Mouse (Mus musculus): ENCODE data around the gene Gm49355. TPM values are rescaled to one million over a fixed set of nuclear protein-coding genes. Genes with fewer than 3 reads are reported as not detected.

Gene Gm49355
- polyA plus RNA-seq (2014; fragmentation: Illumina TruSeq; extraction: RNeasy Lipid Tissue Mini Kit (QIAGEN cat#74804); ENCODE audit: low replicate concordance) = 0.22 TPM

GRCm38 (mm10) chr14:12283641-12284040, at the start of gene Gm49355:
TSS of gene Gm49355 (plus strand) at chr14:12283976.

DNA sequence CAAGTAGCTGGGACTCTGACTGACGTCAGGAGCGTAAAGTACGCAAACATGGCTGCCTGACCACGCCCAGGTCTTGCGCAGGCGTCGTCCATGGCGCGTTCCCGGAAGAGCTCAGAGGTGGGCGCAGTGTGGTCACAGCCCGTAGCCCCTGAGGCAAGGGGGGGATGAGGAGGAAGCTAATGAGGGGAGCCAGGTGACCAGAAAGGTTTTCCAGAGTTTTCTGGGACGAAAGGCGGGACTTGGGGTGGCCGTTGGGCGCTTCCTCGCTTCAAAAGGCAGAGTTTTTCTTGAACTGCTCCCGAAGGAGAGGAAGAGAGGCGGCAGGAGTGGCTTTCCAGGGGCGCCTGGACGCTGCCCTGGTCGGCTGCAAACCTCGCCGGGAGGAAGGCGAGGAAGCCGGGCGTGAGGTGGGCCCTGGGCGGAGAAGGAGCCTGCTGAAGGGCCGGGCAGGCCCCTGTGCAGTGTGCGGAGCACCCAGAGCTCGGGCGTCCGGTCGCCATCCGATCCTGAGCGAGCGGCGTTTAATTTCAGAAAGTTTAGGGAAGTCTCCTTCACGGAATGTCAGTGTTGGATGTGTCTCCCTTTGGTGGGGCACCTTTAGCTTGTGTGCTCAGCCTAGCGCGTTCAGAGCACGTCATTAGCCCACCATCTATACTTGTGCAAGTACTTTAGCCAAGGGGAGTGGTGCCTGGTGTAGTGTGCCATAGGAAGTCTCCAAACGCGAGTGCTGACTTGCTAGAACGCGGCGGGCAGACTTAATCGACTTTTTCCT, 551 bp downstream of the Gm49355 start, which contains the start of gene 3830406C13Rik:
TSS of gene 3830406C13Rik (plus strand) at position 33 of the 772 bp plus-strand sequence.

DNA sequence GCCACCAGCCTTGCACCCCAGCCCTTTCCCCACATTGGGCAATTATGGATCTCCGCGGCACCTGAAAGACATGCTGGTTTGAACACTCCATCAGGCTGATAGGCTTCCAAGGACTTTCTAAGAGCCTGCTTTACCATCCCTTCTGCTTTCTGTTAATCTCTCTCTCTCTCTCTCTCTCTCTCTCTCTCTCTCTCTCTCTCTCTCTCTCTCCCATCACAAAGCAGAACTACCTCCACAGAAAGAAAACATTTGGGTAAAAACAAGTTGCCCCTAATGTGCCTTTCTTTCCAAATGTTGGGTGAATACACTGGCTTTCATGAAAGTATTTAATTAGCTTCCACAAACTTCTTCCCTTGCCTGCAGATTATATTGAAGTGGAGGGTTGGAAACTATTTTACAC, 64.3 kb downstream of the Gm49355 start, which contains the start of gene Fezf2:
TSS of gene Fezf2 (minus strand) at position 101 of the 400 bp plus-strand sequence.

Other genes starting within 250 kb of the Gm49355 start
- 124 TPM for gene 3830406C13Rik, start 197 bp downstream of the Gm49355 start, polyA plus RNA-seq (2014; fragmentation: Illumina TruSeq; extraction: RNeasy Lipid Tissue Mini Kit (QIAGEN cat#74804); ENCODE audit: low replicate concordance)
- not detected for gene Fezf2, start 64.2 kb downstream of the Gm49355 start, polyA plus RNA-seq (2014; fragmentation: Illumina TruSeq; extraction: RNeasy Lipid Tissue Mini Kit (QIAGEN cat#74804); ENCODE audit: low replicate concordance)